Mouse (Mus musculus) MEL (cell line): ENCODE data around the gene Tnf.
A peak's percentile ranks its signal among the peaks of the same experiment; 100 is the strongest.

ENCODE experiments used
- CTCF ChIP-seq, 3 experiments: IDR thresholded peaks in 2 of 3; conservative IDR thresholded peaks in 1 of 3; 2 replicates each; pipeline ENCODE4 v1.5.1; 2011 to 2012; ENCODE audit warnings: low read length in 3 of 3, low read depth in 2 of 3, mild to moderate bottlenecking in 2 of 3, improper control_type of control experiment in 1 of 3, inconsistent platforms in 1 of 3, mixed read lengths in 1 of 3, moderate library complexity in 1 of 3; ENCODE audit not compliant: control insufficient read depth in 1 of 3, insufficient read depth in 1 of 3, poor library complexity in 1 of 3, severe bottlenecking in 1 of 3
- EP300 ChIP-seq, 2 experiments: IDR thresholded peaks; 2 replicates each; pipeline ENCODE4 v1.6.1; 2011; ENCODE audit warnings: improper control_type of control experiment in 2 of 2, low read length in 2 of 2, low read depth in 1 of 2, mild to moderate bottlenecking in 1 of 2
- POLR2A ChIP-seq, 2 experiments: IDR thresholded peaks; 2 replicates each; pipeline ENCODE4 v1.6.1; 2011 to 2012; ENCODE audit warnings: low read length in 2 of 2, mild to moderate bottlenecking in 2 of 2, control low read depth in 1 of 2, improper control_type of control experiment in 1 of 2, low read depth in 1 of 2, moderate library complexity in 1 of 2; ENCODE audit not compliant: control insufficient read depth in 1 of 2, insufficient read depth in 1 of 2, poor library complexity in 1 of 2
- RCOR1 ChIP-seq: IDR thresholded peaks from 2 replicates; pipeline ENCODE4 v1.6.1; 2012; ENCODE audit warnings: low read depth, mild to moderate bottlenecking, inconsistent platforms, low read length, improper control_type of control experiment

- 0 out of 4 replicates have a peak, but pooled peaks of 1 of the 2 experiments have one; percentile 3 for TF ChIP-seq POLR2A (IDR thresholded peaks at IDR 0.05; ENCODE audit: control insufficient read depth in 1 of 2, insufficient read depth in 1 of 2, low read depth in 1 of 2, low read length in 2 of 2, poor library complexity in 1 of 2)
- TF ChIP-seq CTCF (IDR thresholded peaks at IDR 0.05 in 2 of 3, conservative IDR thresholded peaks at IDR 0.05 in 1 of 3; ENCODE audit: control insufficient read depth in 1 of 3, insufficient read depth in 1 of 3, low read depth in 2 of 3, low read length in 3 of 3, poor library complexity in 1 of 3, severe bottlenecking in 1 of 3) = peak; percentile 19 to 57 (median 46); a peak in 5 of 6 replicates
- no peak for TF ChIP-seq RCOR1
- no peak for TF ChIP-seq EP300 (IDR thresholded peaks at IDR 0.05; ENCODE audit: low read depth in 1 of 2, low read length in 2 of 2)
Observed at GRCm38 (mm10) chr17:35245731-35246623, 44.2 kb upstream of the Tnf start.
